ENCODE assay signal across 14 mouse cellular contexts in genomic region chr12:73830122-73830521, GRCm38 (mm10).
DNase-seq lines count a peak whose midpoint lies in the region; ATAC-seq and TF ChIP-seq lines count a peak whose summit lies in the region.
"Had no signal": no experiment of that assay in that cellular context is flagged by ENCODE, and none has a peak within 500 bp of the region (broad histone marks: within the 10 kb centered on the region; RNA-seq: fewer than 3 reads in every experiment).

No protein-coding gene starts in this region.

- H3K27me3 ChIP-seq in heart, embryonic 10.5 days (ENCODE audit: insufficient read depth, poor library complexity, severe bottlenecking), result no peaks in the 10 kb centered on the region
- H3K27me3 ChIP-seq in heart, embryonic 11.5 days (ENCODE audit: control insufficient read depth, insufficient read depth, low read length), result no peaks in the 10 kb centered on the region
- H3K27me3 ChIP-seq in midbrain, embryonic 12.5 days, result no peaks in the 10 kb centered on the region
- H3K27me3 ChIP-seq in midbrain, embryonic 10.5 days (ENCODE audit: low read depth, poor library complexity, severe bottlenecking), result no peaks in the 10 kb centered on the region
- no peaks in the 10 kb centered on the region for H3K27me3 ChIP-seq in C2C12 (ENCODE audit: control insufficient read depth, insufficient read depth, insufficient read length)
- H3K27me3 ChIP-seq: kidney, embryonic 15.5 days had no signal

- ATAC-seq in heart, embryonic 11.5 days (replicated peaks; ENCODE audit: insufficient number of reproducible peaks, low FRiP score, low TSS enrichment), result no peak
- 0 out of 2 replicates have a peak, but pooled peaks have one; percentile 6 for ATAC-seq in midbrain, embryonic 12.5 days (ENCODE audit: low FRiP score, low read depth)
- ATAC-seq: inflammation-experienced regulatory T-cells, adult 6 months had no signal

- no peak for DNase-seq in heart, embryonic 10.5 days (ENCODE audit: low spot score)
- DNase-seq in midbrain, embryonic 10.5 days (ENCODE audit: low spot score), result no peak
- peak; percentile 11 for DNase-seq in mesoderm, embryonic 11.5 days (ENCODE audit: low read depth, low spot score)
- no peak for DNase-seq in urinary bladder, postnatal 25 days (ENCODE audit: low spot score)
- DNase-seq in right cerebral cortex, postnatal 36 days (ENCODE audit: low spot score in 2 of 2), result no peak
- DNase-seq: adrenal gland, postnatal 36 days; gastrocnemius, postnatal 36 days; layer of hippocampus, adult 9-11 months; liver had no signal

- WGBS in heart, embryonic 10.5 days, result 40% methylated on average over 7 of the region's 7 CpGs
- WGBS in heart, embryonic 11.5 days (ENCODE audit: insufficient replicate concordance), result 31% methylated on average over 7 of the region's 7 CpGs
- 74% methylated on average over 7 of the region's 7 CpGs for WGBS in midbrain, embryonic 12.5 days
- 84% methylated on average over 7 of the region's 7 CpGs for WGBS in midbrain, embryonic 10.5 days

- H3K79me3 ChIP-seq in C2C12 (ENCODE audit: low read depth), result no peaks in the 10 kb centered on the region

- no peaks in the 10 kb centered on the region for H3K36me3 ChIP-seq in heart, embryonic 10.5 days
- H3K36me3 ChIP-seq in heart, embryonic 11.5 days (ENCODE audit: control insufficient read depth, insufficient read depth, low read length), result no peaks in the 10 kb centered on the region
- H3K36me3 ChIP-seq in midbrain, embryonic 12.5 days, result no peaks in the 10 kb centered on the region
- H3K36me3 ChIP-seq in midbrain, embryonic 10.5 days, result no peaks in the 10 kb centered on the region
- no peaks in the 10 kb centered on the region for H3K36me3 ChIP-seq in C2C12 (ENCODE audit: control insufficient read depth, insufficient read depth)
- H3K36me3 ChIP-seq: kidney, embryonic 15.5 days had no signal

- no peak for TF ChIP-seq CTCF in C2C12 (IDR thresholded peaks at IDR 0.05; ENCODE audit: control insufficient read depth, insufficient read depth, insufficient read length)

- H3K27ac ChIP-seq in heart, embryonic 10.5 days, result 0 out of 2 replicates have a peak overlapping the region, but pooled peaks have one; percentile 29
- H3K27ac ChIP-seq in heart, embryonic 11.5 days (ENCODE audit: low read depth, low read length), result no peak overlapping the region
- 0 out of 2 replicates have a peak overlapping the region, but pooled peaks have one; percentile 40 for H3K27ac ChIP-seq in midbrain, embryonic 12.5 days (replicated peaks)
- H3K27ac ChIP-seq in midbrain, embryonic 10.5 days (replicated peaks), result no peak overlapping the region
- H3K27ac ChIP-seq: kidney, embryonic 15.5 days had no signal

- peaks cover 13% of the 10 kb centered on the region for H3K4me1 ChIP-seq in heart, embryonic 10.5 days
- peaks cover 8% of the 10 kb centered on the region; the same call in 1 of the 2 replicates for H3K4me1 ChIP-seq in heart, embryonic 11.5 days (ENCODE audit: control insufficient read depth, insufficient read depth, low read length)
- peaks cover 11% of the 10 kb centered on the region; the same call in 1 of the 2 replicates for H3K4me1 ChIP-seq in midbrain, embryonic 12.5 days
- peaks cover 11% of the 10 kb centered on the region for H3K4me1 ChIP-seq in midbrain, embryonic 10.5 days

- H3K4me3 ChIP-seq in heart, embryonic 10.5 days, result no peak overlapping the region
- H3K4me3 ChIP-seq in heart, embryonic 11.5 days (ENCODE audit: low read depth, low read length), result no peak overlapping the region
- H3K4me3 ChIP-seq in midbrain, embryonic 12.5 days, result no peak overlapping the region
- H3K4me3 ChIP-seq in midbrain, embryonic 10.5 days, result no peak overlapping the region
- no peak overlapping the region for H3K4me3 ChIP-seq in C2C12 (ENCODE audit: insufficient read depth, poor library complexity, severe bottlenecking)
- H3K4me3 ChIP-seq: kidney, embryonic 15.5 days had no signal

- H3ac ChIP-seq in C2C12 (ENCODE audit: control insufficient read depth, insufficient read length, low read depth), result no peak overlapping the region

- no peak overlapping the region for H3K9ac ChIP-seq in heart, embryonic 11.5 days (ENCODE audit: low read depth, low read length)
- H3K9ac ChIP-seq in midbrain, embryonic 12.5 days (replicated peaks), result no peak overlapping the region
- H3K9ac ChIP-seq: kidney, embryonic 15.5 days had no signal

- no peak overlapping the region for H3K4me2 ChIP-seq in heart, embryonic 11.5 days
- no peak overlapping the region for H3K4me2 ChIP-seq in midbrain, embryonic 12.5 days (replicated peaks)
- H3K4me2 ChIP-seq: kidney, embryonic 15.5 days had no signal

- H3K79me2 ChIP-seq in C2C12 (ENCODE audit: control insufficient read depth, insufficient read depth), result no peaks in the 10 kb centered on the region

- no peaks in the 10 kb centered on the region for H3K9me3 ChIP-seq in heart, embryonic 10.5 days
- no peaks in the 10 kb centered on the region for H3K9me3 ChIP-seq in heart, embryonic 11.5 days (replicated peaks; ENCODE audit: control insufficient read depth, low read length)
- H3K9me3 ChIP-seq in midbrain, embryonic 12.5 days, result no peaks in the 10 kb centered on the region
- H3K9me3 ChIP-seq in midbrain, embryonic 10.5 days (replicated peaks), result no peaks in the 10 kb centered on the region
- H3K9me3 ChIP-seq: kidney, embryonic 15.5 days had no signal

TF ChIP-seq in C2C12, 6 proteins besides CTCF, POLR2A, EP300 and RAD21:
- TF ChIP-seq MYOG (IDR thresholded peaks at IDR 0.05; ENCODE audit: control insufficient read depth, extremely low read depth, insufficient read length) (no peak), CEBPB (IDR thresholded peaks at IDR 0.05; ENCODE audit: low read depth) (no peak), MYOD1 (IDR thresholded peaks at IDR 0.05; ENCODE audit: control insufficient read depth, insufficient read length, low read depth) (peak; percentile 50), FOSL1 (IDR thresholded peaks at IDR 0.05; ENCODE audit: insufficient read depth, low read length, poor library complexity, severe bottlenecking) (no peak), MAX (IDR thresholded peaks at IDR 0.05) (no peak), USF1 (IDR thresholded peaks at IDR 0.05; ENCODE audit: low read depth) (peak; percentile 8)

Comparison
In these comparisons a context has a peak if more than half of its experiments do, and no peak if none do; other contexts are left out.
1. H3K27ac ChIP-seq: peak in heart, embryonic 10.5 days (single experiment) and midbrain, embryonic 12.5 days (single experiment); none in heart, embryonic 11.5 days (single experiment) and midbrain, embryonic 10.5 days (single experiment).